Mouse (Mus musculus) macrophage (primary cell): ENCODE results near the gene Tardbp. TPM values are rescaled to one million over a fixed set of nuclear protein-coding genes. Genes with fewer than 3 reads are reported as not detected.

Source experiments
- H3K27ac ChIP-seq: fragments of 350-480 bp; formaldehyde crosslinking; 2 replicates; pipeline ENCODE4 v1.9.0; 2021
- H3K36me3 ChIP-seq: fragments of 350-480 bp; formaldehyde crosslinking; 2 replicates; pipeline ENCODE4 v1.9.0; 2021; ENCODE audit errors: inconsistent target
- H3K4me3 ChIP-seq: fragments of 350-480 bp; formaldehyde crosslinking; 2 replicates; pipeline ENCODE4 v1.9.0; 2021; ENCODE audit errors: inconsistent target
- H3K79me2 ChIP-seq: fragments of 350-480 bp; formaldehyde crosslinking; 2 replicates; pipeline ENCODE4 v1.9.0; 2021; ENCODE audit errors: inconsistent target
- WGBS: methylation state at CpG from one replicate; pipeline ENCODE4 v1.1.7; 2026; ENCODE audit warnings: inconsistent platforms; ENCODE audit not compliant: missing documents; 5-methylcytosine and 5-hydroxymethylcytosine counted together
- polyA plus RNA-seq: library from polyadenylated mRNA; stranded (reverse); fragments of 250-400 nt; gene quantifications from 3 replicates; pipeline ENCODE4 v1.2.4, GENCODE M21; 2018; ENCODE audit warnings: inconsistent platforms

Gene Tardbp
- polyA plus RNA-seq, 1 experiment from 2014 or later: 170 TPM

- Histone ChIP-seq H3K36me3 (peaks cover 60% of the 10 kb centered on the region), H3K4me3 (no peak overlapping the region), H3K79me2 (peaks cover 77% of the 10 kb centered on the region), H3K27ac (no peak overlapping the region)
- WGBS: 66% methylated on average over 4 of the region's 4 CpGs
These were observed 3.2 kb downstream of the Tardbp start for GRCm38 (mm10) chr4:148623609-148624008.

GRCm38 (mm10) chr4:148622485-148622884, 4.3 kb downstream of the Tardbp start:
- peaks cover 67% of the 10 kb centered on the region for H3K36me3 ChIP-seq
- no peak overlapping the region for H3K4me3 ChIP-seq
- 98% methylated on average over 4 of the region's 4 CpGs for WGBS

GRCm38 (mm10) chr4:148620718-148621117, 6.1 kb downstream of the Tardbp start:
- Histone ChIP-seq H3K79me2 (peaks cover 78% of the 10 kb centered on the region), H3K27ac (no peak overlapping the region), H3K4me3 (no peak overlapping the region), H3K36me3 (peaks cover 76% of the 10 kb centered on the region)
- 100% methylated on average over 1 of the region's 1 CpGs for WGBS

More at GRCm38 (mm10) chr4:148622485-148622884, 4.3 kb downstream of the Tardbp start:
- Histone ChIP-seq H3K27ac (no peak overlapping the region), H3K79me2 (peaks cover 84% of the 10 kb centered on the region)

- peaks cover 69% of the 10 kb centered on the region for H3K79me2 ChIP-seq
- no peak overlapping the region for H3K27ac ChIP-seq
- H3K4me3 ChIP-seq: no peak overlapping the region
- peaks cover 85% of the 10 kb centered on the region for H3K36me3 ChIP-seq
- WGBS: 92% methylated on average over 1 of the region's 1 CpGs
These were observed 7.0 kb downstream of the Tardbp start for GRCm38 (mm10) chr4:148619805-148620204.

- peaks cover 43% of the 10 kb centered on the region for H3K36me3 ChIP-seq
- no peak overlapping the region for H3K27ac ChIP-seq
- no peak overlapping the region for H3K4me3 ChIP-seq
- H3K79me2 ChIP-seq: peaks cover 8% of the 10 kb centered on the region; the same call in 1 of the 2 replicates
- WGBS: 93% methylated on average over 9 of the region's 9 CpGs
These were observed 13.1 kb downstream of the Tardbp start for GRCm38 (mm10) chr4:148613738-148614137.

- H3K36me3 ChIP-seq: peaks cover 34% of the 10 kb centered on the region
- H3K79me2 ChIP-seq: no peaks in the 10 kb centered on the region
- no peak overlapping the region for H3K4me3 ChIP-seq
- WGBS: 81% methylated on average over 4 of the region's 4 CpGs
- H3K27ac ChIP-seq: no peak overlapping the region
These were observed 14.3 kb downstream of the Tardbp start for GRCm38 (mm10) chr4:148612557-148612956.

- H3K36me3 ChIP-seq: peaks cover 27% of the 10 kb centered on the region
- no peaks in the 10 kb centered on the region for H3K79me2 ChIP-seq
- H3K27ac ChIP-seq: no peak overlapping the region
- no peak overlapping the region for H3K4me3 ChIP-seq
- 53% methylated on average over 4 of the region's 5 CpGs for WGBS
These were observed 16.0 kb downstream of the Tardbp start for GRCm38 (mm10) chr4:148610631-148611364.

- Histone ChIP-seq H3K27ac (no peak overlapping the region), H3K36me3 (peaks cover 17% of the 10 kb centered on the region)
- WGBS: 92% methylated on average over 5 of the region's 5 CpGs
These were observed 17.0 kb downstream of the Tardbp start for GRCm38 (mm10) chr4:148609805-148610204.

GRCm38 (mm10) chr4:148607758-148608157, 19.1 kb downstream of the Tardbp start:
- Histone ChIP-seq H3K4me3 (no peak overlapping the region), H3K27ac (no peak overlapping the region), H3K36me3 (peaks cover 4% of the 10 kb centered on the region; the same call in 1 of the 2 replicates), H3K79me2 (no peaks in the 10 kb centered on the region)
- WGBS: 8% methylated on average over 5 of the region's 5 CpGs

More at GRCm38 (mm10) chr4:148609805-148610204, 17.0 kb downstream of the Tardbp start:
- no peaks in the 10 kb centered on the region for H3K79me2 ChIP-seq
- H3K4me3 ChIP-seq: no peak overlapping the region

GRCm38 (mm10) chr4:148604541-148605165, 22.2 kb downstream of the Tardbp start:
- no peak overlapping the region for H3K4me3 ChIP-seq
- H3K27ac ChIP-seq: no peak overlapping the region
- no peaks in the 10 kb centered on the region for H3K36me3 ChIP-seq
- no peaks in the 10 kb centered on the region for H3K79me2 ChIP-seq
- WGBS: 88% methylated on average over 3 of the region's 3 CpGs

GRCm38 (mm10) chr4:148604141-148604540, 22.7 kb downstream of the Tardbp start:
- 80% methylated on average over 7 of the region's 7 CpGs for WGBS
- Histone ChIP-seq H3K27ac (no peak overlapping the region), H3K4me3 (no peak overlapping the region), H3K36me3 (no peaks in the 10 kb centered on the region), H3K79me2 (no peaks in the 10 kb centered on the region)

- Histone ChIP-seq H3K4me3 (no peak overlapping the region), H3K79me2 (no peaks in the 10 kb centered on the region), H3K36me3 (no peaks in the 10 kb centered on the region), H3K27ac (no peak overlapping the region)
- 97% methylated on average over 10 of the region's 10 CpGs for WGBS
These were observed 23.3 kb downstream of the Tardbp start for GRCm38 (mm10) chr4:148603376-148604139.

GRCm38 (mm10) chr4:148602357-148603120, 24.3 kb downstream of the Tardbp start, which contains the start of gene Masp2:
TSS of gene Masp2 (plus strand) at chr4:148602554.
- Histone ChIP-seq H3K36me3 (no peaks in the 10 kb centered on the region), H3K79me2 (no peaks in the 10 kb centered on the region), H3K4me3 (no peak within 1 kb of the TSS), H3K27ac (no peak within 1 kb of the TSS)
- 84% methylated on average over 11 of the region's 14 CpGs for WGBS

GRCm38 (mm10) chr4:148601871-148602270, 24.9 kb downstream of the Tardbp start:
- Histone ChIP-seq H3K4me3 (no peak overlapping the region), H3K79me2 (no peaks in the 10 kb centered on the region), H3K36me3 (no peaks in the 10 kb centered on the region), H3K27ac (no peak overlapping the region)
- 79% methylated on average over 4 of the region's 4 CpGs for WGBS
